Mouse (Mus musculus) T-cell, adult 2 months (primary cell): ENCODE results near the gene Ncam1.

Experiments
- DNase-seq: peaks from one replicate; pipeline ENCODE4 v3.0.0; 2022; ENCODE audit warnings: low spot score

Gene Ncam1

DNA sequence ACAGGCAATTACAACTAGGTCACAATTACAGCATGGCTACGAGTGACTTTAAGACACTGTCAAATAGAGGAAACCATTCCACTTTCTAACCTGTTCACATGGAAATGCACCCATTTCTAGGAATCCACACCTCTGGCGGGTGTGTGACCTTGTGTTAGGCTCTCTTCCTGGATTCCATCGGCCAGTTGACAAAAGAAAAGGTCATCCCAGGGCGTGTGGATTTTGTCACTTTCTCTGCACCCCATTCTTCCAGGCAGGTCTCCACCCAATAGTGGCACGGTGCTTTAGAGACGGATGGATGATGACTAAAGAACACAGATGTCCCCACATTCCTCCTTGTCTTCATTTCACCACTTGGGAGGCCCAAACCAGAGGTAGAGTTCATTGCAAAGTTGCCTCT, 47.3 kb downstream of the Ncam1 start:
- DNase-seq = no peak

GRCm38 (mm10) chr9:49746176-49746575, 52.5 kb downstream of the Ncam1 start:
- no peak for DNase-seq

GRCm38 (mm10) chr9:49745696-49746095, 53.0 kb downstream of the Ncam1 start:
- DNase-seq = no peak

DNA sequence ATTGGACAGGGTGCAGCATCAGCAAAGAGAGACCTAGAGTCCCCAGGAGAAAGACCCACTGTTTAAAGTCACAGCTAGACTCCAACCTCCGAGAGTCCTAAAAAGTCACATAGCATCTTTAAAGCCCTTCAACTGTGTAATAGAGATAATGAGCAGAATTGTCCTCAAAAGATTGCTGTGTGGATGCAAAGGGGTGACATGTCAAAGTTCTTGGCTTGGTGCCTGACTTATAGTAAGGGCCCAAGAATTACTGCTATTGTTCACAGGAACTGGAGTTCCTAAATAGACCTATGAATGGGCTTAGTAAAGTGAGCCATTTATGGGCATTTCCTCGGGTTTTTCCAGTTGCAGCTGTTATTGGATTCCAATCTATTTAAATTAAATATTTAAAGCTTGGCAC, 54.4 kb downstream of the Ncam1 start:
- no peak for DNase-seq

DNA sequence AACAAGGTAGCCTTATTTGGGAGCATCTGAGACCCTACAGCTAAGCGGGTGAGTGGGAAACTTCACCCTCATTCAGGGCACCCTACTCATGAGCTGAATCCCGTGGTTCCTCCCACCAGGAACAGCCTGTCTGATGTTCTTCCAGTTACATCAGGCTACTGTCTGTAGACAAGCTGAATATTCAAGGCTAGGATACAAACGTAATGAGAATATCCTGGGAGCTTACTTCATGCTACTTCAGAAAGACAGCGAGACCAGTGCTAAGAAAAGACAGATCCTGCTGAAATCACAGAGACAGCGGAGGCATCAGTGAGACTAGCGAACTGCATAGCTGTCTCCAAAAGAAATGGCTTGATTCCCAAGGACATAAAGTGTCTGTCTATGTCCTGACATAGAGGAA, 58.8 kb downstream of the Ncam1 start:
- DNase-seq = no peak

DNA sequence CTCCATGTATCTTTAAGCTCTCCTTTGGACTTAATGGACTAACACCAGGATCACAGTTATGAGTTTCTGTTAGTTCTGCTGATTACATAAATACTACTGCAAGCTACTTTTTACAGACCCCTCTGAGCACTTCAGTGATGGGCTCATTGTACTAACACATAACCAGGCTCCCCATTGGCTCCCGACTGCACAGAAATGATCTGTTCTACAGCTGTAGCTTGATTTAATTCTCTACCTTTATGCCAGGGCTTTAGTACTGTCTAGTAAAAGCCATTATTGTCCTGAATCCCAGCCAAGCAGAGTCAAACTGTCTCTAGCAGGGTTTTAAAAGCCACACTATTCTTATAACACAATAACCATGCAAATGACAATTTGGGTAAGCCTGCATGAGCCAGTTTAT, 60.2 kb downstream of the Ncam1 start:
- DNase-seq = no peak

DNA sequence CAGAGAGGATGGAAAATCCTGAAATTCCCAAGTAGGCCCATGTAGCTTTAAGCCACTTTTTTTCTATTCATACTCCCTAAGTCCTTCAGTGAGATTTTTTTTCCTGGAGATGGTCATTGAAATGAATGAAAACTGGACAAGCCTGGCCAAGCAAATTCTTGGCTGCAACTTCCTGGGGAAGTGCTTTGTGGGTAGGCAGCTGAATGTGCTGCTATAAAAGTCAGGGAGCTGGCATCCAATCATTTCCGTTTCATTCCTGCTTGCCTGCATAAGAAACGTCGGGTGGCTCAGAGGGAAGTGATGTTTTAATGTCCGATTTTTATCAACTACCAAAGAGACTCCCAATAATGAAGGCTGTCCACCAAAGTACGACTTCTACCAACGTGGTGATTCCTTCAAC, 61.6 kb downstream of the Ncam1 start:
- DNase-seq = no peak

DNA sequence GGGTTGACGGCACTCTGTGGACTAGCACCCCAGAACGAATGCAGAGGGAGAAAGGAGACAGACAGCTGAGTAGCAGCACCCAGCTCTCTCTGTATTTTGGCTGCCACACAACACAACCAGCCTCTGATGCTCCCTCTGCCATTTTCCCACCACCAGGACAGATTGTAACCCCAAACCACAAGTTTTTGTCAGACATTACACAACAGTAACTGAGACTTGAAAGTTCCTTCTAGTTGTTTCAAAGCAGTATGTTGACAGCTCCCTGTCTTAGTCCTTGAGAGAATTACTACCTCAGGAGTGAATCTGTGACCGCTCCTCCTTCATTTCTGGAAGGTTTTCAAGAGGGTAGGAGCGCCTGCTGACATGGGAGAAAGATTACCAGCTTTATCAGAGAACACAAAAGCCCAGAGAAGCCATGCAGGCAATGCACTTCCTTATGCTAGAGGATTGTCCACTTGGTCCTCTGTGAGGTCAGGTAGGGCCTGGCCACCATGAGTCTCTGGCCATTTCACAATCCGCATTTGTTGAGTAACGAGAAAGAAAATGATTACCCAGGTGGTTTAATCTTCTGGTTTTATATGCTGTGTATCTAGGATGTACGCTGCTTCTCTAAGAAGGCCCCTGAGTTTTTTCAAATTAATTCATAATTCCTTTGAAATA, 64.2 kb downstream of the Ncam1 start:
- no peak for DNase-seq

- no peak for DNase-seq
These were observed 65.0 kb downstream of the Ncam1 start for GRCm38 (mm10) chr9:49733726-49734125.

DNA sequence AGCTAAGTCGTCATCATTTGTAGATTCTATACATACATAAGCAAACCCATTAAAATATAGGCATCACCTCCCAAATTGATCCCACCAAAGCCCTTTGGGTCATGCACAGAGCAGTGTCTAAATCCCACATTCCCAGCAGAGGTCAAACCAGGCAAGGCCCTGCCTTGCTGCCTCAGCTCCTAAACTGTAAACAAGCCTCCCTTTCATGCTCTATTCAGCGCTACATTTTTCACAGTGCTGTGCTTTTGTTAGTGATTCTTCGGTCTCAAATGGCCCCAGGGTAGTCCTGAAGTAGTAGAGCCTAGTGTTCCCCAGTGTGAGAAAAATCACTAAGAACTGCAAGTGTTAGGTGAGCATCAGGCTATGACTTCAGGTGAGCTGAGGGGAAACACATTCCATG, 69.2 kb downstream of the Ncam1 start:
- DNase-seq = no peak

DNA sequence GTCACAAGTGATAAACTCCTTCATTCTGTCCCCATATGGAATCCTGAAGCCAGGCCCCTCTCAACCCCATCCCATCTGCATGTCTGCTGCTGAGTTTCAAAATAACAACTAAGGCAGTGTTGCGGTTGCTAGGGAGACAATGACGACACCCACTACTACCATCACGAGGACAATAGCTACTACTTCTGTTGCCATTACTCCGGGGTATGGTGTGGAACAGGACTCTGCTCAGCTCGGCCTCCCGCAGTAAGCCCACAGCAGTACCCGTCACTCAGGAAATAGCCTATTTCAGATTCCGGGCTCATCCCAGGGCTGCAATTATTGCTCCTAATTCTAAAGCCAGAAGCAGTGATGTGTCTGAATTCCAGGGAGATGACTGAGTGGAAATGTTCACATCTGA, 70.5 kb downstream of the Ncam1 start:
- no peak for DNase-seq

DNA sequence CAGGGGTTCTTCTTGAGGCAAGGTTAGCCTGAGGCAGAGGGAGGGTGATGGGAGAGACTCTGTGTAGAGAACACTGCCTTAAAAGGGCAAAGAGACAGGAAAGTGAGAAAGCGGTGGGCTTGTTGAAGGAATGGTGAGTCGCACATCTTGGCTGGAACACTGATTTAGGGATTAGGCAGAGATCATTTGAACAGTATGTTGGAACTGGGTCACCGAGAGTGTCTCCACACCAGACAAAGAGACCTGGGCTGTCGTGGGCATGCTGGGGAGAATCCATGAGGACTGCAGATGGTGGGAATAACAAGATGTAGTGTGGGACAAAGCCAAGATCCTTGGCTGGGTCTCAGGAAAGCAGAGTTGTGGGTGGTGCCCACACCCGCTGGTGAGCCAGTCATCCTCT, 76.0 kb downstream of the Ncam1 start:
- DNase-seq = no peak

GRCm38 (mm10) chr9:49715121-49715520, 83.6 kb downstream of the Ncam1 start:
- DNase-seq = no peak

GRCm38 (mm10) chr9:49714091-49714490, 84.6 kb downstream of the Ncam1 start:
- no peak for DNase-seq

GRCm38 (mm10) chr9:49707646-49708045, 91.1 kb downstream of the Ncam1 start:
- DNase-seq = no peak

DNA sequence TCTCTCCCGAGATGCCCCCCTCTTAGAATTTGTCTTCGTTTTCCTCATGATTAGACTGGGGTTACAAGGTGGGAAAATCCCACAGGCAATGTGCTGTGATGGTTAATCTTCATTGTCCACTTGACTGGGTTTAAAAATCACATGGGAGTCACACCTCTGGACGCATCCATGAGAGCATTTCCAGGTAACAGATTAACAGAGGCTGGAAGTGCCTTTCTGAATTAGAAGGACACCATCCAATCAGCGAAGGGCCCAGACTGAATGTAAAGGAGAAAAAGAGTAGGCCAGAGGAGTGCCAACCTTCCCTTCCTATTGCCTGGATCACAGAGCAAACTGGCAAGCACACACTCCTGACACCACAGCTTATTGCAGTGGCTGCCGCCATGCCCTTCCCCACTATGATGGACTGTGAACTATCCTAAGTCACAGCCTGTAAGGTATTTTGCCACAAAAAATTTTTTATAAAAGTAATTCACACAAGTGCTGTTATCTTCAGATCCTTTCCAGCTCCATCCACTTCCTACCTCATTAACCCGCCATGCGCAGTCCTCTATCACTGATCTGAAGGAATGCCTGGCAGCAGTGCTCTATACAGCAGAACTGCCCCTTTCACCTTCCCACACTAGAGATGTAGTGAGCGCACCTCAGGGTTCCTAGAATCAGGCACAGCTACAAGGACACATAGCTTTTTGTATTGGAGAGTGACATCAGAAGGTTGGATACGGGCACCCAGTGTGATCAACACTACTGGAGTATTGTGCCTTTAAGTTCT, 94.3 kb downstream of the Ncam1 start:
- DNase-seq = no peak

DNA sequence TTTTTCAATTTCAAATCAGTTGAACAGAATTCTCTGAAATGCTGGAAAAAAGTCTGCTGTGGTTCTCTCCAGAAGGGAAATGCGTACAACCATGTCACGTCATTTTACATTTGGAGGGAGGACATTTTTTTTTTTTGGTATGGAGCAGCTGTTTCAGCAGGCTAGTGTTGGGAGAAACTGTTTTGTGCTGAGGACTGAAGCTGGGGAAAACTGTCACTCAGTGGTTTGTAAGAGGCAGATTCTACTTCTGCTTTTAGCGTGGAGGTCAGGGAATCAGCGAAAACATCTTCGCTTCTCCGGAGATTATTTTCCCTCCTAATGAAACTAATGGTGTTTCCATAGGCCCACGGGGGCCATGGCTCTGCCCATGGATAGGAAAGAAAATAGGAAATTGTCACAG, 103.4 kb downstream of the Ncam1 start:
- no peak for DNase-seq

GRCm38 (mm10) chr9:49692791-49693190, 105.9 kb downstream of the Ncam1 start:
- no peak for DNase-seq

DNA sequence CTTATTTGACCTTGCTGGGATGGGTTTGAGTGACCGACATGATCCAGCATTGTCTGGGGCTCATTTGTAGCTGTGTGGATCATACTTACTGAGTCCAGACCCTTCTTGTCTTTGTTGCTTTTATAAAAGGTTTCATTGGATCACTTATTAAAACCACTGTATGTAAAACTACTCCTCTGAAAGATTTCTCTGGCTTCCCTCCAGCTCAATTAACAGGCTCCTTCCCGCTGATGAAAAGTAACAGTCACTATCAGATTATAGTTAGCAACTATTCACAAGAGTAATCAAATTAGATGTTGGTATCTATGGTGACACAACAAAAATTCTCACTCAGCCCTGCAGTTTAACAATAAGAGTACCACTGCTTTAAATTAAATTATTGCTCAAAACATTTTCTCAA, 107.4 kb downstream of the Ncam1 start:
- DNase-seq = no peak

- DNase-seq = no peak
These were observed 115.0 kb downstream of the Ncam1 start for GRCm38 (mm10) chr9:49683566-49684273.

DNA sequence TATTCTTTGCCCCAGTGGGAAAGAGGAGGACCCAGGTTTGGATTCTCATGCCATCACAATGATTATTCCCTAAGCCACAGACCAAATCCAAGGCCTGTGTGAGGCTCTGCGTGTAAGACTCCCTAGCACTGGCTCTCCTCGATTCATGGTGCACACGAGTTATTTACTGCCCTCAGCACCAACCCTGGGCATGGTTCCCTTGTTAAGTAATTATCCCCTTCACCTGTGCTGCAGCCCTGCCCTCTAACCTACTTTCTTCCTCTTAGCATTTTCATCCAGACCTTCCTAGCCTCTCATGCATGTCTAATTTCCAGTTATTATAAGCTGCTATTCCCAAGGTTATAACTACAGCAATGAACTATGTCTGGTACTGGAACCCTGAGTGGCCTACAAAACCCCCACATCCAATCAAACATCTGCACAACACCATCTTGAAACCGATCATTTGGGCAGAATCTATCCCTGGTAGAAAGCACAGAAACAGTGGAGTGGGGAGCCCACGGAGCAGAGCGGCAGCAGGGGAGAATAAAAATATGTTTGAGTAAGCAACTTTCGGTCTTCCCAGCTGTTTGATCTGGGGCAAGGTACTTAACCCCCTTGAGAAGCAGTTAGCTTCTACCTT, 116.8 kb downstream of the Ncam1 start:
- no peak for DNase-seq

- DNase-seq = no peak
These were observed 119.5 kb downstream of the Ncam1 start for GRCm38 (mm10) chr9:49679270-49679669.
